Mouse (Mus musculus) ES-E14 (cell line): ENCODE data around the gene Tmem128.

Source experiments
- HCFC1 ChIP-seq: IDR thresholded peaks from 2 replicates; pipeline ENCODE4 v1.6.1; 2012; ENCODE audit warnings: low read length, inconsistent platforms, borderline replicate concordance; ENCODE audit not compliant: insufficient read depth
- ZNF384 ChIP-seq: IDR thresholded peaks from 2 replicates; pipeline ENCODE4 v1.6.1; 2012; ENCODE audit warnings: low read depth, low read length, inconsistent platforms

- TF ChIP-seq HCFC1 (no peak), ZNF384 (no peak)
Measured at GRCm38 (mm10) chr5:38273831-38274230, 13.8 kb downstream of the Tmem128 start.
